Mouse (Mus musculus) stomach, postnatal 0 days (tissue): ENCODE measurements around the gene Vezf1. TPM values are rescaled to one million over a fixed set of nuclear protein-coding genes. Genes with fewer than 3 reads are reported as not detected.
A peak's percentile ranks its signal among the peaks of the same experiment; 100 is the strongest.

Source experiments
- ATAC-seq: fragments of 200-750 bp; cut with Nextera tagmentation; 2 replicates; pipeline ENCODE4 v1.8.0; 2017; ENCODE audit not compliant: low FRiP score, low TSS enrichment
- DNase-seq: peaks from one replicate; pipeline ENCODE4 v3.0.0-alpha.2; 2016; ENCODE audit warnings: low spot score
- H3K27ac ChIP-seq: fragments of 300-500 bp; sonication (generic); replicated peaks from 2 replicates; pipeline ENCODE4 v1.5.1; 2014; ENCODE audit warnings: mild to moderate bottlenecking, control low read depth
- H3K27me3 ChIP-seq: fragments of 300-500 bp; sonication (generic); 2 replicates; pipeline ENCODE4 v1.6.1; 2014; ENCODE audit warnings: low read length; ENCODE audit not compliant: control insufficient read depth, insufficient read depth
- H3K36me3 ChIP-seq: fragments of 300-500 bp; sonication (generic); 2 replicates; pipeline ENCODE4 v1.6.1; 2014; ENCODE audit warnings: low read length, mixed read lengths; ENCODE audit not compliant: control insufficient read depth, insufficient read depth
- H3K4me1 ChIP-seq: fragments of 300-500 bp; sonication (generic); replicated peaks from 2 replicates; pipeline ENCODE4 v1.6.1; 2014; ENCODE audit warnings: antibody characterized with exemption; ENCODE audit not compliant: control insufficient read depth, insufficient read depth
- H3K4me2 ChIP-seq: fragments of 300-500 bp; sonication (generic); replicated peaks from 2 replicates; pipeline ENCODE4 v1.6.1; 2014; ENCODE audit warnings: low read depth, mild to moderate bottlenecking, control low read depth, moderate library complexity
- H3K4me3 ChIP-seq: fragments of 300-500 bp; sonication (generic); 2 replicates; pipeline ENCODE4 v1.5.1; 2014; ENCODE audit warnings: low read depth, low read length, control low read depth
- H3K9ac ChIP-seq: fragments of 300-500 bp; sonication (generic); 2 replicates; pipeline ENCODE4 v1.6.1; 2014; ENCODE audit warnings: mild to moderate bottlenecking, low read length, control low read depth, mixed read lengths
- H3K9me3 ChIP-seq: fragments of 300-500 bp; sonication (generic); 2 replicates; pipeline ENCODE4 v1.6.1; 2016; ENCODE audit warnings: low read length; ENCODE audit not compliant: control insufficient read depth
- CTCF ChIP-seq: IDR thresholded peaks from 2 replicates; pipeline ENCODE4 v1.5.1; 2016; ENCODE audit warnings: antibody characterized with exemption, low read depth, mild to moderate bottlenecking, moderate library complexity
- EP300 ChIP-seq: optimal IDR thresholded peaks from 2 replicates; pipeline ENCODE3; 2016; ENCODE audit warnings: antibody characterized with exemption
- WGBS: fragments of 180-500 bp; shearing (Covaris S2); extraction: QIAGEN DNeasy Blood & Tissue Kit; methylation state at CpG from one replicate; pipeline ENCODE4 v1.1.7; 2014; 5-methylcytosine and 5-hydroxymethylcytosine counted together
- polyA plus RNA-seq: library from polyadenylated mRNA; unstranded; fragments of >200 nt; fragmentation: Nextera tagmentation; extraction: Ambion mirVana; gene quantifications from 2 replicates; pipeline ENCODE4 v1.2.1, GENCODE M21; 2015

The Vezf1 gene
- polyA plus RNA-seq, 1 experiment from 2014 or later = 15.9 TPM

GRCm38 (mm10) chr11:88055777-88056176 lies 12.3 kb upstream of the Vezf1 start:
- H3K4me2 ChIP-seq = no peak overlapping the region
- H3K27me3 ChIP-seq = no peaks in the 10 kb centered on the region
- TF ChIP-seq EP300 (no peak), CTCF (no peak)
- H3K36me3 ChIP-seq = peaks cover 3% of the 10 kb centered on the region; the same call in 1 of the 2 replicates
- WGBS = 73% methylated on average over 2 of the region's 2 CpGs
- no peak overlapping the region for H3K4me3 ChIP-seq
- DNase-seq (no peak), ATAC-seq (no peak)
- H3K4me1 ChIP-seq = no peaks in the 10 kb centered on the region
- H3K9ac ChIP-seq = no peak overlapping the region
- no peak overlapping the region for H3K27ac ChIP-seq
- no peaks in the 10 kb centered on the region for H3K9me3 ChIP-seq

GRCm38 (mm10) chr11:88057788-88058187 lies 10.3 kb upstream of the Vezf1 start:
- Histone ChIP-seq H3K27ac (no peak overlapping the region), H3K9ac (no peak overlapping the region), H3K36me3 (no peaks in the 10 kb centered on the region), H3K4me3 (no peak overlapping the region), H3K4me2 (no peak overlapping the region), H3K4me1 (no peaks in the 10 kb centered on the region), H3K27me3 (no peaks in the 10 kb centered on the region), H3K9me3 (no peaks in the 10 kb centered on the region)
- TF ChIP-seq CTCF (peak; percentile 43), EP300 (no peak)
- DNase-seq (no peak), ATAC-seq (no peak)
- WGBS = 72% methylated on average over 2 of the region's 2 CpGs

- peak; percentile 94 for TF ChIP-seq CTCF
- TF ChIP-seq EP300 = no peak
Measured at GRCm38 (mm10) chr11:88059141-88059540, 8.9 kb upstream of the Vezf1 start.

GRCm38 (mm10) chr11:88061892-88062625 lies 6.0 kb upstream of the Vezf1 start:
- Histone ChIP-seq H3K9me3 (no peaks in the 10 kb centered on the region), H3K9ac (no peak overlapping the region), H3K27ac (no peak overlapping the region), H3K4me1 (no peaks in the 10 kb centered on the region), H3K36me3 (no peaks in the 10 kb centered on the region), H3K27me3 (no peaks in the 10 kb centered on the region), H3K4me2 (no peak overlapping the region), H3K4me3 (no peak overlapping the region)
- 63% methylated on average over 2 of the region's 2 CpGs for WGBS
- DNase-seq (no peak), ATAC-seq (no peak)
- TF ChIP-seq EP300 = no peak
- TF ChIP-seq CTCF = peak; percentile 60

More at GRCm38 (mm10) chr11:88059141-88059540, 8.9 kb upstream of the Vezf1 start:
- Histone ChIP-seq H3K36me3 (no peaks in the 10 kb centered on the region), H3K9ac (no peak overlapping the region), H3K4me1 (no peaks in the 10 kb centered on the region), H3K4me2 (no peak overlapping the region), H3K27ac (no peak overlapping the region), H3K27me3 (no peaks in the 10 kb centered on the region), H3K4me3 (no peak overlapping the region), H3K9me3 (no peaks in the 10 kb centered on the region)
- ATAC-seq (peak; percentile 88), DNase-seq (peak; percentile 31)
- WGBS = 52% methylated on average over 2 of the region's 2 CpGs

- TF ChIP-seq EP300 (no peak), CTCF (no peak)
- Histone ChIP-seq H3K9ac (no peak overlapping the region), H3K9me3 (no peaks in the 10 kb centered on the region), H3K4me2 (no peak overlapping the region), H3K27ac (no peak overlapping the region), H3K36me3 (no peaks in the 10 kb centered on the region), H3K4me3 (no peak overlapping the region), H3K4me1 (0 out of 2 replicates have a peak, but pooled peaks cover 2% of the 10 kb centered on the region), H3K27me3 (no peaks in the 10 kb centered on the region)
- no peak for DNase-seq
- no peak for ATAC-seq
Measured at GRCm38 (mm10) chr11:88065732-88066131, 2.3 kb upstream of the Vezf1 start.

GRCm38 (mm10) chr11:88067191-88067585 lies 891 bp upstream of the Vezf1 start:
- H3K27ac ChIP-seq = peak overlapping the region; percentile 98; the same call in 1 of the 2 replicates
- no peaks in the 10 kb centered on the region for H3K9me3 ChIP-seq
- H3K27me3 ChIP-seq = no peaks in the 10 kb centered on the region
- peak overlapping the region; percentile 92 for H3K4me3 ChIP-seq
- no peak for ATAC-seq
- H3K4me2 ChIP-seq = peak overlapping the region; percentile 83
- H3K36me3 ChIP-seq = no peaks in the 10 kb centered on the region
- H3K9ac ChIP-seq = peak overlapping the region; percentile 96
- H3K4me1 ChIP-seq = 0 out of 2 replicates have a peak, but pooled peaks cover 2% of the 10 kb centered on the region
- WGBS = 2% methylated on average over 8 of the region's 8 CpGs
- DNase-seq = no peak
- TF ChIP-seq EP300 = no peak
- no peak for TF ChIP-seq CTCF
